Mouse (Mus musculus): Measurements from ENCODE around the gene Mrpl27. TPM values are rescaled to one million over a fixed set of nuclear protein-coding genes. Genes with fewer than 3 reads are reported as not detected.
"Not testable (repeated sequence)": the region's sequence is repeated elsewhere in the genome, so short reads cannot be mapped to it uniquely, and the experiment has no call there.

Mrpl27 gene
- polyA plus RNA-seq, 1 experiment from 2014 or later: 134 TPM

- H3K4me2 ChIP-seq (replicated peaks): no peak overlapping the region
- ATAC-seq: no peak
Measured at GRCm38 (mm10) chr11:94631969-94632368, 21.6 kb upstream of the Mrpl27 start.

DNA sequence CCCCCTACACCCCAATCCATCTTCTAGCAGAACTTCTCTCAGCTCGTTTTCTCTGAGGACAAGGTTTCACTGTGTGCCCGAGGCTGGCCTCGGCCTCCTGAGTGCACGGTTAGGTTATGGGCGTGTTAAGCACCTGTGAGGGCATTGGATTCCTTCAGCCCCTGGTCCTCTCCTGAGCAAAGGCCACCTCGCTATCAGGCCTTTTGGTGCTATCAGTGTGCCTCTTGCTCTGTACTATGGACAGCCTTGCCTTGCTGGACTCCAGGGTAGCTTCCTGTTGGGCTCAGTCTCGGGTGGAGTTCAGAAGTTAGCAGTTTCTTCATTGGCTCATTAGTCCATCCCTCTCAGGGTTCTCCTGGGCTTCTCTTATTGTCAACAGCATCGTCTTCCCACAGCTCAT, 20.6 kb upstream of the Mrpl27 start:
- Histone ChIP-seq H3K4me3 (replicated peaks) (no peak overlapping the region), H3K27me3 (replicated peaks) (no peaks in the 10 kb centered on the region), H3K9me3 (no peaks in the 10 kb centered on the region), H3K27ac (0 out of 2 replicates have a peak overlapping the region, but pooled peaks have one; percentile 36), H3K9ac (no peak overlapping the region), H3K36me3 (peaks cover 43% of the 10 kb centered on the region), H3K4me2 (replicated peaks) (no peak overlapping the region), H3K4me1 (replicated peaks) (peaks cover 10% of the 10 kb centered on the region; the same call in 1 of the 2 replicates)
- ATAC-seq: peak; percentile 78
- WGBS: 74% methylated on average over 8 of the region's 8 CpGs

More at GRCm38 (mm10) chr11:94631969-94632368, 21.6 kb upstream of the Mrpl27 start:
- peaks cover 35% of the 10 kb centered on the region for H3K36me3 ChIP-seq
- no peaks in the 10 kb centered on the region for H3K27me3 ChIP-seq (replicated peaks)
- no peak overlapping the region for H3K27ac ChIP-seq
- no peak overlapping the region for H3K4me3 ChIP-seq (replicated peaks)
- H3K9ac ChIP-seq: no peak overlapping the region
- WGBS: 84% methylated on average over 5 of the region's 5 CpGs
- H3K4me1 ChIP-seq (replicated peaks): peaks cover 10% of the 10 kb centered on the region; the same call in 1 of the 2 replicates
- H3K9me3 ChIP-seq: no peaks in the 10 kb centered on the region

DNA sequence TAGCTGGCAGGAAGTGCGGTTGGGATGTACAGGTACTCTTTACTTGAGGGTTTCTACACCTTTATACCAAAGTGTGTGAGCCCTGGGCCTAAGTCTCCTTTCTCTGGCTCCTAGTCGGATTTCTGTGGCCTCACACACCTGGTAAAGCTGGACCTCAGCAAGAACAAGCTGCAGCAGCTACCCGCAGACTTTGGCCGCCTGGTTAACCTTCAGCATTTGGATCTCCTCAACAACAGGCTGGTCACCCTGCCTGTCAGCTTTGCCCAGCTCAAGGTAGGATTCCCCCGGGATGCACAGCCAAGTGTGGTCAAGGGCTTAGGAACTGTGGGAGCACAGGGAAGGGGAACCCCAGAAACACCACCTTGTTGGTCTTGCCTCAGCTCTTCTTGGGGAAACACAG, 19.1 kb upstream of the Mrpl27 start:
- WGBS: 86% methylated on average over 5 of the region's 5 CpGs
- Histone ChIP-seq H3K4me1 (replicated peaks) (peaks cover 10% of the 10 kb centered on the region; the same call in 1 of the 2 replicates), H3K36me3 (peaks cover 57% of the 10 kb centered on the region), H3K27me3 (replicated peaks) (no peaks in the 10 kb centered on the region), H3K4me3 (replicated peaks) (no peak overlapping the region), H3K9ac (no peak overlapping the region), H3K9me3 (no peaks in the 10 kb centered on the region), H3K27ac (no peak overlapping the region), H3K4me2 (replicated peaks) (no peak overlapping the region)
- no peak for ATAC-seq

DNA sequence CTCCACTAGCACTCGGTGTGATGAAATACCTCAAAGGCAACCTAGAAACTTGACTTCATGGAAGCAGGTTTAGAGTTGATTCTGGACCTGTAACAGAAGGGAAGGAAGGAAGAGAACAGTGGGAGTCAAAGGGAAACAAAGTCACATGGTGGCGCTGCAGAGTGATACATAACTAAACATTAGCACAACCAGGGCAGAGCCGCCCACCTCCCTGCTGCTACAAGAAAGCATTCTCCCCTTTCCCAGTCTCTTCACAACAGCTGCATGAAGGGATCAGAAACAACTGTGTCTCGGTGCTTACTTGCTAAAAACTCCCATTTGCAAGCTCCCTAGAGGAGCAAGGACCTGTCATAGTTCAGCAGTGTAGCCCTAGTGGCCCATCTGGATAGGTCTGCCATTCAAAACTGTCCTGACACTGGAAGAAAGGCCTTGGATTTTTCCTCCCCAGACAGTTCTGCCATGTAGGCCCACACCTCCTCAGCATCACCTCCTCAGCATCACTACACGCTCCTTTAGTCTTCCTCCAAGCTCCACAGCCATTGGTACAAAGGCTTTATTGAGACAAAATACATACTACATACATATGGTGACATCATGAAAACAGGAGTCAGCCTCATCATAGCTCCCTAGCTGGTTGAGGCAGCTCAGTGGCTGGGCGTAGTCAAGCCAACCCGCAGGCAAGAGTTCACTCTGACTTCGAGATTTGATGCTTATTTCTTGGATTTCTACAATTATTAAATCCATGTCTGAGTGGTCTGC, 8.9 kb upstream of the Mrpl27 start:
- H3K9ac ChIP-seq: no peak overlapping the region
- WGBS: 89% methylated on average over 8 of the region's 8 CpGs
- H3K9me3 ChIP-seq: no peaks in the 10 kb centered on the region
- H3K4me3 ChIP-seq (replicated peaks): no peak overlapping the region
- no peak overlapping the region for H3K27ac ChIP-seq
- H3K27me3 ChIP-seq (replicated peaks): no peaks in the 10 kb centered on the region
- peaks cover 63% of the 10 kb centered on the region for H3K36me3 ChIP-seq
- no peaks in the 10 kb centered on the region for H3K4me1 ChIP-seq (replicated peaks)
- H3K4me2 ChIP-seq (replicated peaks): no peak overlapping the region
- ATAC-seq: no peak

GRCm38 (mm10) chr11:94646457-94646856, 7.1 kb upstream of the Mrpl27 start:
- no peak overlapping the region for H3K27ac ChIP-seq
- H3K9me3 ChIP-seq: no peaks in the 10 kb centered on the region
- peaks cover 55% of the 10 kb centered on the region for H3K36me3 ChIP-seq
- 95% methylated on average over 4 of the region's 4 CpGs for WGBS
- no peak overlapping the region for H3K9ac ChIP-seq
- H3K4me3 ChIP-seq (replicated peaks): no peak overlapping the region
- H3K27me3 ChIP-seq (replicated peaks): no peaks in the 10 kb centered on the region
- no peak overlapping the region for H3K4me2 ChIP-seq (replicated peaks)
- H3K4me1 ChIP-seq (replicated peaks): no peaks in the 10 kb centered on the region
- no peak for ATAC-seq

GRCm38 (mm10) chr11:94651241-94651640, 2.3 kb upstream of the Mrpl27 start:
- WGBS: 94% methylated on average over 7 of the region's 7 CpGs
- H3K4me2 ChIP-seq (replicated peaks); H3K27me3 ChIP-seq (replicated peaks); H3K27ac ChIP-seq; H3K4me1 ChIP-seq (replicated peaks); H3K4me3 ChIP-seq (replicated peaks); H3K9ac ChIP-seq; H3K9me3 ChIP-seq; ATAC-seq: not testable (repeated sequence)
- H3K36me3 ChIP-seq: peaks cover 20% of the 10 kb centered on the region; the same call in 1 of the 2 replicates

DNA sequence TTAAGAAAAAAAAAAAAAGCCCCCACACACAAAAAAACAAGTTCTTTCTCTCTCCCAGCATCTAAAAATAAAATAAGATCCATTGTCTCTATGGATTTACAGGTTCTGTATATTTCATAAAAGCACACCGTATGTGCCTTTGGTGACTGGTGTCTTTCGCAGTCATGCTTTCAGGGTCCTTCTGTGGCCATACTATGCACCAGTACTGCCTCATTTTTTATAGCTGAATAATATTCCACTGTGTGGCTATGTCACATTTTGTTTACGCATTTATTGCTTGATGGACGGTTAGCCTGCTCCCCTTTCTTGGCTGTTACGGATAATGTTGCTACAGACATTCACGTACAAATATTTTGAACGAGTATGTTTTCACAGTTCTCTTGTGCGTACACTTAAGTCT, 594 bp upstream of the Mrpl27 start:
- Histone ChIP-seq H3K4me2 (replicated peaks) (peak overlapping the region; percentile 52), H3K27ac (no peak overlapping the region), H3K4me3 (replicated peaks) (peak overlapping the region; percentile 63), H3K4me1 (replicated peaks) (peaks cover 5% of the 10 kb centered on the region; the same call in 1 of the 2 replicates), H3K9ac (no peak overlapping the region), H3K36me3 (peaks cover 12% of the 10 kb centered on the region; the same call in 1 of the 2 replicates), H3K27me3 (replicated peaks) (no peaks in the 10 kb centered on the region), H3K9me3 (no peaks in the 10 kb centered on the region)
- ATAC-seq: no peak
- 45% methylated on average over 8 of the region's 8 CpGs for WGBS

DNA sequence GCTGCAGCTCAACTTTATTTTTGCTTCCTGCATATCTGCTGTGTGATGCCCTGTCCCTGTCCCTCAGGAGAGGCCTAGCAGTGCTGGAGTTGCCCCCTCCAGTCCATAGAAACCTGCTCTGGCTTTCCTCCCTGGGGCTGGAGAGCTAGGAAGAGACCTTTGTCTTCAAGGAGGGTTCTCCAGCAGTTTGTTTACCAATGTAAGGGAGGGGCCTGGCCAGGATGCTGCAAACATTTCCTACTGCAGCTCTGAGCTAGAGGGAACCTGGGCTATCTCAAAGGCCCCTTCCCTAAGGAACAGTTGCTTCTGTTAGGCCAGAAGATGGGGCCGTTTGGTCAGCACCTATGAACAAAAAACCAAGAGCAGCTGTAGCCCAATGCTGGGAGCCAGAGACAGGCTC, 7.8 kb downstream of the Mrpl27 start:
- H3K27ac ChIP-seq: no peak overlapping the region
- H3K9me3 ChIP-seq: no peaks in the 10 kb centered on the region
- no peaks in the 10 kb centered on the region for H3K27me3 ChIP-seq (replicated peaks)
- 47% methylated on average over 1 of the region's 1 CpGs for WGBS
- no peak overlapping the region for H3K9ac ChIP-seq
- H3K4me3 ChIP-seq (replicated peaks): no peak overlapping the region
- no peak overlapping the region for H3K4me2 ChIP-seq (replicated peaks)
- no peak for ATAC-seq
- H3K4me1 ChIP-seq (replicated peaks): no peaks in the 10 kb centered on the region
- H3K36me3 ChIP-seq: peaks cover 44% of the 10 kb centered on the region

DNA sequence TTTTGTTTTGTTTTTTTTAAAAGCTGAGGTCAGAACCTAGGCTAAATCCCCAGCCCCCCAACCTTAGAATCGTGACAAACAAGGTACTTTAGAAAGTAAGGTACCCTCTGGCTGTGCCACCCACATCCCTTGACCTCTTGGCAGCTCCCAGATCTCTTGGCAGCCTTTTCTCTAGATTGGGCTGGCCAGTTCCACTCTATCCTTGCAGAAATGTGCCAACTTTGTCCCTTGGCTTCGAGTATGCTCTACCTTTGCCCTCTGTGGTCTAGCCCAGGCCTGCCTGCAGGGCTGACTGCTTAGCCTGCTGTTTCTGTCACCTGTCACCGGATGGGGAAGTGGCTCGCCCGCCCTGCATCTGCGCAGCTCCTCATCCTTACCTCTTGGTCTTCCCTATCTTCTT, 11.7 kb downstream of the Mrpl27 start:
- Histone ChIP-seq H3K4me2 (replicated peaks) (no peak overlapping the region), H3K9ac (no peak overlapping the region), H3K36me3 (peaks cover 45% of the 10 kb centered on the region), H3K4me3 (replicated peaks) (no peak overlapping the region), H3K27ac (no peak overlapping the region), H3K4me1 (replicated peaks) (no peaks in the 10 kb centered on the region), H3K9me3 (no peaks in the 10 kb centered on the region), H3K27me3 (replicated peaks) (no peaks in the 10 kb centered on the region)
- 94% methylated on average over 6 of the region's 6 CpGs for WGBS
- ATAC-seq: no peak

DNA sequence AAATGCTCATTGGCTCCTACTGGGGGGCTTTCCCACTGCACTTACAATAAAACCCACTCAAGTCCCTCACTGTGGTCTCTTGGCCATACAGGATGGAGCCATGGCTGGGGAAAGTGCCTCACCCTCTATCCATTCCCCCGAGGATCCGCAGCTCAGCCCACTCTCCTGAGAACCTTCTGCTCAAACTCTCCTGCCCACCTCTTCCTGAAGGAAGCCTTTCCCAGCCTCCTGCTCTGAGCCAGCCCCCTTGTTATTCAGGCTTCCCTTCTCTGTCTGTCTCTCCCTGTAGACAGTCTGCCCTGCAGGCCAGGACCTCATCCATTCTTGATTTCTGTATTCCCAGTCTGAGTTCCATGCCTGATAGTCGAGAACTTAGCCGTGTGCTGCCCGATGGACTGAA, 21.4 kb downstream of the Mrpl27 start:
- Histone ChIP-seq H3K27ac (no peak overlapping the region), H3K4me1 (replicated peaks) (peaks cover 26% of the 10 kb centered on the region), H3K4me2 (replicated peaks) (no peak overlapping the region), H3K27me3 (replicated peaks) (no peaks in the 10 kb centered on the region), H3K36me3 (0 out of 2 replicates have a peak, but pooled peaks cover 5% of the 10 kb centered on the region), H3K4me3 (replicated peaks) (no peak overlapping the region), H3K9ac (no peak overlapping the region), H3K9me3 (no peaks in the 10 kb centered on the region)
- no peak for ATAC-seq
- WGBS: 78% methylated on average over 5 of the region's 5 CpGs

DNA sequence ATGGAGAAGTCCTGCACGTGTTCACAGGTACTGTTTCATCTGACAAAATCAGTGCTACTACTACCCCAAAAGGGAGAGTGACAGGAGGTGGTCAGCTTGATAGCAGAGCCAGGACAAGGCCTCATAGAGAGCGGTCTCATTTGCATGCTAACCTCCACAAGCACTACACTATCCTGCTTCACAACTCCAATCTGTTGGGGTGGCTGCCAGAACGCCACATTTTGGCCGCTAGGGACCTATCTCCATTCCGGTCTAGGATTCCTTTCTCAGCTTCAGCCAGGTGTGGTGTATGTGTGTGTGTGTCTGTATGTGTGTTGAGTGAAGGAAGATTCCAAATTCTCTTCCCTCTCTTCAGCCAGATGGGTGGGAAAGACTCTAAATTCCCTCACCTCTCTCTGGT, 21.9 kb downstream of the Mrpl27 start:
- peak overlapping the region; percentile 81 for H3K4me2 ChIP-seq (replicated peaks)
- H3K4me1 ChIP-seq (replicated peaks): peaks cover 26% of the 10 kb centered on the region
- H3K27me3 ChIP-seq (replicated peaks): no peaks in the 10 kb centered on the region
- no peak overlapping the region for H3K4me3 ChIP-seq (replicated peaks)
- WGBS: 76% methylated on average over 5 of the region's 5 CpGs
- no peak overlapping the region for H3K9ac ChIP-seq
- 0 out of 2 replicates have a peak, but pooled peaks cover under 1% of the 10 kb centered on the region for H3K36me3 ChIP-seq
- ATAC-seq: no peak
- H3K27ac ChIP-seq: no peak overlapping the region
- H3K9me3 ChIP-seq: no peaks in the 10 kb centered on the region

GRCm38 (mm10) chr11:94676308-94676707, 22.7 kb downstream of the Mrpl27 start:
- Histone ChIP-seq H3K4me1 (replicated peaks) (peaks cover 26% of the 10 kb centered on the region), H3K9ac (peak overlapping the region; percentile 98), H3K4me2 (replicated peaks) (peak overlapping the region; percentile 81), H3K9me3 (no peaks in the 10 kb centered on the region), H3K27ac (peak overlapping the region; percentile 89; the same call in 1 of the 2 replicates), H3K4me3 (replicated peaks) (peak overlapping the region; percentile 92), H3K27me3 (replicated peaks) (no peaks in the 10 kb centered on the region), H3K36me3 (no peaks in the 10 kb centered on the region)
- WGBS: 37% methylated on average over 4 of the region's 4 CpGs
- ATAC-seq: no peak; the same call in 1 of the 2 replicates
